Mouse (Mus musculus) heart, postnatal 25 days (tissue): ENCODE results near the gene Sh3kbp1. TPM values are rescaled to one million over a fixed set of nuclear protein-coding genes. Genes with fewer than 3 reads are reported as not detected.

Source experiments
- DNase-seq: peaks from one replicate; pipeline ENCODE4 v3.0.0; 2022; ENCODE audit warnings: low spot score
- intact Hi-C: fragments of 180-260 bp; cut with DNase I; formaldehyde crosslinking; loops from one replicate; pipeline ENCODE4 v1.15.1; 2025
- total RNA-seq, 2 experiments: library from RNA; stranded (reverse); gene quantifications; 2 replicates each; pipeline ENCODE4 v1.2.3; 2021

Gene Sh3kbp1
- total RNA-seq, 2 experiments from 2014 or later = 143 to 148 TPM

DNA sequence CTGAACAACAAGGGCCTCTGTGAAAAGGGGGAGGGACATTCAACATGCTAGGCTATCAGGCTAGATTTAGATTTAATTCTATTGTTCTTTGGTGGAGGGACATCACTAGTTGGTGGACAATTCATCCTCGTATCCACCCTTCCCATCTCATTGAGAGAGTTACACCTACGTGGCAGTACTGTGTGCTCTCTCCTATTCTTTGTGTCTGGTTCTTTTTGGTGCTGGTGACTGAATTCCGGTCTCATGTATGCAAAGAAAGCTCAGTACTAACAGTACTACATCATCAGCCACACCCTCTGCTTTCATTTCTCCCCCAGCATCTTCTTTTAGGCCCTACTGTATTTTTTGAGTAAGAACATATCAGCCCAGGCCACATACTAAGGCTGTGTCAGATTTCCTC lies 105.8 kb downstream of the Sh3kbp1 start:
- intact Hi-C loops = no loop called here
- no peak for DNase-seq

DNA sequence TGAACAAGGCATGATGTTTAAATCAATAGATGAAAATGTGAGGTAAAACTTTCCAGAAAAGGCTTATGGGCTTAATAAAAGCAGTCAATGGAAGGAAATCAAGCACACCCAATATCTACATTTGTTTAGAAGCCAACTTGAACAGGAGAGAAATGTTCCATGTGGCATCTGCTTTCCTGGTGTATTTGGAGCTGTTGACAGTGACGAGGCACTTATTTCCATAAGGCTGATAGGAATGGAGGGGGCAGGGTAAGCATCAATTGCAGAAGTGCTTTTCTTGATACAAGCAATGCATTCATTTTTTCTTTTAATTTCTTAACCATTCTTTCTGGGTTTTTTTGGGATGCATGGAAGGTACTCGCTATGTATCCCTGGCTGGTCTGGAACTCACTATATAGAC lies 106.9 kb downstream of the Sh3kbp1 start:
- intact Hi-C loops = no loop called here
- DNase-seq = no peak

DNA sequence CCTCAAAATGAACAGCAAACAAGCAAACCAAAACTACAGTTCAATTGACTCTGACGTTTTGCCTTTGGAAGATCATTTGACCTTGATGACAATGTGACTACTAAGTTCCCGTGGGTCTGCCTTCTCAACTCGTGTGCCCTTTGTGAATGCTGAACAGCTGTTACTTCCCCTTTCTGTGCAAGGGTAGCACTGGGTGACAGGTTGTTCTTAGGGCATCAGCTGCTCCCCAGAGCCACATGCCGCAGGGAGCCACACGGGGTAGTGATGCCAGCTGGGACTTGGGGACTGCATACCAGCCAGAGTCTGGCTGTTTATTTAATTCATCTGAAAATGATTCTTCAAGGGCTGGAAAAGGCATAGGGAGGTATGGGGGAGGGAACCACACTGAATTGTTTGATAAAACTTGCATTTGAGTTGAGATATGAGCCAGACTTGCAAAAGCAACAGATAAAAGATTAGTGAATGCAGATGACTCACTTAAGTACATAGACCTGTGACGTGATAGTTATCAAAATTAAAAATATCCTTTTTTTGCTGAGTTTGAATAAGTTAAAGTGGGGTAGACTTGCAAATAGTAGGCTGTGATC lies 108.5 kb downstream of the Sh3kbp1 start:
- intact Hi-C loops = no loop called here
- DNase-seq = no peak

DNA sequence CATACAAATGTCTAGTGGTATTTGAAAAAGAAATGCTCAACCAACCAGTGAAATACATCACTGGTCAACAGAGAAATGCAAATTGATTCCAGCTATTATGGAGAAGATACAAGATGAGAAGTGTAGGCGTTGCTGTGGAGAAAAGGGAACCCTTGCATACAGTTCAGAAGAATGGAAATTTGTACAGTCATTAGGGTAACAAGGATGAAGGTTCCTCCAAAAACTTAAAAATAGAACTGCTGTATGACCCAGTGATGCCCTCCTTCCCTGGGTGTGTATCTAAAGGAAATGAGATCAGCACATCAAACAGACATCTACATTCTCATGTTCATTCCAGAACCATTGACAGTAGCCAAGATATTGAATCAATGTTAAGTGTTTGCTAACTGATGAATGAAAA lies 110.3 kb downstream of the Sh3kbp1 start:
- intact Hi-C loops = no loop called here
- DNase-seq = no peak

DNA sequence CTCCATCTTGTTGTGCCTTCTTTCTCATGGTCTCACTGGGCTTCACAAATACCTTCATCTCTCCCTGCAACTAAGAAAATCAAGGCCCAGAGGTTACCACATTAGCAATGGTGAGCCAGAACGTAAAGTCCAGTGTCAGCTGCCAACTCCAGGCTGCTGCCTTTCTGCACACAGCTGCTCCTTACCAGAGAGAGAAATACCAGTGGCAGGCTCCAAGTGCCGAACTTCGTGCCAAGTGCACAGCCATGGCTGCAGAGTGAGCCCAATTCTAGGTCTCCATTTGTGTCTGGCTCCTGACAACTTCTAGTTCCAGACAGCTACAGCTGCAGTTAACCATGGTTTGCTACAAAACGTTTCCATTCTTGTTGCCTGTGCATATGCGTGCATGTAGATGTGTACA lies 117.0 kb downstream of the Sh3kbp1 start:
- DNase-seq = peak; percentile 16
- intact Hi-C loops = no loop called here

DNA sequence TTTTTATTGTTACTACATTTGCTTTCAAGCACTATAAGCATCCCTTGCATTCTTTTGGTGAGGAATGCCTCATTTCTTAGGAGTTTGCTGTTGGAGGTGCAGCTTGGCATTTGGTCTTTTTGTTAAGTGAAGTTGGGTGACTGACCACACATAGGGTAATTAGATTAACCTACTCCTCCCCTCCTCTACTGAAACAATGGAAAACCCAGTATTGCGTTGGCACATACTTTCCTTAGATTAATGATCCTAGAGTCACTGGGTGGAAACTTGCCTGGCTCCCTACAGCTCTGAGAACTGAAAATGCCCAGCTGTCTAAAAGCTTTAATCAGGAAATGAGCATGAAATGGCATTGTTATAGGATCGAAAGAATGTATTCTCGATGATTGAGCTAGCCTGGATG lies 117.5 kb downstream of the Sh3kbp1 start:
- DNase-seq = no peak

DNA sequence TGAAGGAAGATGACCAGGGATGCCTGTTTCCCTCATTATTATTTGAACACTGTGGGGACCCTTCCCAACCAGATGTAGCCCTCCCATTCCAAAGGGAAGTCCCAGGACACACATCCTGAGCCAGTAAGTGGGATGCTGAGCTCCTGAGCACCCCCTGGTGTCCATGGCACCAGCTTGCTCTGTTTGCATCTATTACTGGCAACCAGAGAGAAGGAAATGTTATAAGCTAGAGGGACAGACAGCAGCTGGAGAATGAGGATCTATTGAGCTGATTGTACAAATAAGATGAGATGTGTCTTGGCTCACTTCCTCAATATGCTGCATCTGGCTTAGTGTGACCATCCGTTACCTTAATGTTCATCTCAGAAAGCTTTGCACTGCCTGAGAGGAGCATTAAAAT lies 124.8 kb downstream of the Sh3kbp1 start:
- intact Hi-C loops = no loop called here
- DNase-seq = no peak

More for the DNA sequence above, 117.5 kb downstream of the Sh3kbp1 start:
- intact Hi-C loops = no loop called here

DNA sequence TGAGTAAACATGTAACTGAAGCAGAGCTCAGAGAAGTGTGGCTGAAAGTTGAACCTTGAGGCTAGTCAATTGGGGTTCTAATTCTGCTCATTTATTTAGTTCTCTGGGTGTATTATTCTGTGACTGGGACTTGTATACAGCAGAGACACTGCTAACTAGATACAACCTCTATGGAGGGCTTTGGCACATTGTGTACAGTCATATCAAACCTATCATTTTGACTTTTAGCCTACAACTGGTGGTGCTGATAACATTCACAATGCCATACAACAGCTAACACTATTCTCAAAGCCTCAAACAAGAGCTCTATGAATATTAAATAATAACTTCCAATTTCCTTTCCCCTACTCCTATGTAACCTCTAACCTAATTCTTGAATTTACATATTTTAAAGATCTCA lies 129.2 kb downstream of the Sh3kbp1 start:
- intact Hi-C loops = no loop called here

DNA sequence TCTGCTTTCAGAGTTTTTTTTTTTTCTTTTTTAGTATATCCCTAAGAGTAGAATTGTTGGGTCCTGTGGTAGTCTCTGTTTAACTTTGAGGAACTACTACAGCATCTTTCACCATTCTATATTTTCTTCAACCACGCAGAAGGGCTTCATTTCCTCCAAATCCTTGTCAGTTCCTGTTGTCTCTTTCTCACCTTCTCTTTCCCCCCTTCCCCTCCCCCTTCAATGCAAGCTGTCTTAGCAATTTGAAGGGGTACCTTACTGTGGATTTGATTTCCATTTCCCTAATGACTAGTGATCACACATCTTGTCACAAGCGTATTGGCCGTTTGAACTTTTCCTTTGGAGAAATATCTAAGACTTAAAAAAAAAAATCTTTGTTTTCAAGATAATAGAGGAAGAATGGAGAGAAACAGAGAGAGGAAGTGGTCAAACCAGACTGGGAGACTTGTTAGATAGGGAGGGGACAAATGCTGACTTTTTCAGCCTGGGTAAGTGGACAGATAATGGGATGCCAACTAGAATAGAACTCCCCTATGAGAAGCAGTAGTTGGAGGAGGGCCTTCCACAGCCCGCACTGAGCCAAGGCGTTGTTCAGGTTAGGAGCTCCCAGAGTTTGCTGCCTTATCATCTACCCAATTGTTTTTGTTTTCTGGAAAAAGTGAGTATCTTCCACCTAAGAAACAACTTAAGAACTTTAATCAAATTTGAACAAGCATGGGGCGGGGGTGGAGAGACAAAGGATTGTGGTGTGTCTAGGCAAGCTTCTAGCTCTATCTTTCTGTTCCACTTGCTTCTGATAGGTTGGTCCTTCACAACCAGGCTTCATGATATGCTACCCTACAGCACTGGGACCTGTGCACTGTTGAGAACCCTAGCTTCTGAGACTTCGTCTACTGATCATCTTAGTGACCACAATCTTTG lies 130.1 kb downstream of the Sh3kbp1 start:
- no peak for DNase-seq
- intact Hi-C loops = no loop called here

More for the DNA sequence above, 129.2 kb downstream of the Sh3kbp1 start:
- DNase-seq = no peak

DNA sequence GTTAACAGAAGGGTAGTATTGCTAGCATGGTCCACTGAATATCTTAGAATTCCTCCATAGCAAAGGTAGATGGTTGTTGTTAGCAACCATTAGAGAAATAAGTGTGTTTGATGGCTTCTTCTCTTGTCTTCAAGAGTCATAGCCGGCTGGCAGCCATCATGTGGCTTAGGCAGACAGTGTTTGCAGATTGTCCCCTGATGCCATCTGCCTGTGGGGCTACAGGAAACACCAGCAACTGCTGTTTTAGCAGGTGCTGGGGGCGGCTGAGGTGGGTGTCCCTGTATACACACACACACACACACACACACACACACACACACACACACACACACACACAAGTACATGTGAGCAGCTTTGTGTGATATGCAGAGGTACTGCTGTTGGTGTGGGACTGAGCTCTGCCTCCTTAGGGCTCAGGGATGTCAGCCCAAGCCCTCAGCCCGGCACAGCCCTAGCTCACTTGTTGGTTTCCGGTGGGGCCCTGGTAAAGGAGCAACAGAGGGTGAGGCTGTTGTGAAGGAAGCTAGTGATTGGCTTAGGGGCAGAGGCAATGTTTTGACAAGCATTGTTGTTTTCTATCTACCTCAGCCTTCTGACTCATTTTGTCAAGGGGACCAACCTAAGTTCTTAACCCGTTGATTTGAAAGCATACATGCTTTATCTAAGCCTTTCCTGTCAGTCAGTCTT lies 130.9 kb downstream of the Sh3kbp1 start:
- intact Hi-C loops = no loop called here
- DNase-seq = no peak

DNA sequence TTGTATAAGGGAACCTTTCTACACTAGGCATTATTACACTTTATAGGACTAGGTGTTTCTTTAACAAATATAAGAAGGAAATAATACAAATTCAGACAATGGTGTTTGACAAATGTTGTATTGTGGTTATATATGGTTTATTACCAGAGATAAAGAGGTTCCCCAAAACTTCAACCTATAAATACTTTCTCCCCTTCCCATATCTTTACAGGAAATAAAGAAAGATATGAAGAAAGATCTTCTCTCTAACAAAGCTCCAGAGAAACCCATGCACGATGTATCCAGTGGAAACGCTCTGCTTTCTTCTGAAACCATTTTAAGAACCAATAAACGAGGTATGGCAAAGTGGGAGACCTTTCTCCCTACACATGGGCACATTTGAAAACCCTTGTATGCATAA lies 136.7 kb downstream of the Sh3kbp1 start:
- intact Hi-C loops = no loop called here
- DNase-seq = no peak

DNA sequence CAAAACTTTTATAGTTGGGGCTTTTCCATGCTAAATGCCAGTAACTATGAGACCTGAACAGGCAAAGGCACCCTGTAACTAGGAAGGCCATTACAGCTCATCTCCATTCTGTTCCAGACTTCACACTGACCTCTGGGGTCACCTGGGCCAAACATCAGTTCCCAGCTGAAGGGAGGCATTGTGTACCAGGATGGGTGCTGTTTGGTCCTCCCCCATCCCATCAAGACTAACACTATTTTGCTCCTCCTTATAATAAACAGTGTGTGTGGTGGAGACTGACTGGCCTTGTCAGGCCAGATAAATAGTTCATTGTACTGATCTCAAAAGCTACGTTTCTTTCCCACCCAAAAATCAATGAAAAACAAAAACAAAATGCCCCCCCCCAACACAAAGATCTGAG lies 138.8 kb downstream of the Sh3kbp1 start:
- intact Hi-C loops = no loop called here
- no peak for DNase-seq

DNA sequence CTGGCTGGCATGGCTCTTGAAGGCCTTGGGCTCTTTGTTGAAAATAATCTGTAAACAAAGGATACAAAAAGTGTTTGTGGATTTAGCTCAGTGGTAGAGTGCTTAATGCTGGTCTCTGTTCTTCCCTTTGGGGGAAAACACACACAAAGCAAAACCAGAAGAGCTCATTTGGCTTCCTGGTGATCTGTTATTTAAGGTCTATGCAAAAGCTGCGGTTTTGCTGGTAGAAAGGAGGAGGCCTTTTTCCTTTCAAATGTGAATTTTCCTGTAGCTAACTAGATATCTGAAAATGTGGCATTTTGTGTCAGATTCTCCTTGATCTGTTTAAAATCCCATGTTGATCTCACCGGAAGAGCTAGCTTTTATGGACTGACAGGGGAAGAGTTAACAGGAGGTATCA lies 141.9 kb downstream of the Sh3kbp1 start:
- no peak for DNase-seq
- intact Hi-C loops = no loop called here

DNA sequence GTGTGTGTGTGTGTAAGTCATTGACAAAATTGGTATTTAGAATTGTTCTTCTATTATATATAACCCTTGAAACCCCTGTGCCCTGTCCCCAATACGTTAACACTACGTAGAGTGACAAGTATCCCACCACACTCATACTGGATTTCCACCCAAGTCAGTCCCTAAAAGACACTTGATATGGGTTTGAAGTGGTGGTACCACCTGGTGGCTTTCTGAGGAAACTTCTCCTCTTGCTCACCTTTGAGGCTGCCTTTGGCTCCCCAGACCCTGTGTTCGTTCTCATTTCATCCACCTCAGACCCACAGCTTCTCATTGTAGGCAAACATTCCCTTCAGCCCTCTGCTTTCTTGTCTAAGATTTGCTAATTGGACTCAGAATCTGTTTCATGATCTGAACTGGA lies 142.7 kb downstream of the Sh3kbp1 start:
- intact Hi-C loops = no loop called here
- no peak for DNase-seq

DNA sequence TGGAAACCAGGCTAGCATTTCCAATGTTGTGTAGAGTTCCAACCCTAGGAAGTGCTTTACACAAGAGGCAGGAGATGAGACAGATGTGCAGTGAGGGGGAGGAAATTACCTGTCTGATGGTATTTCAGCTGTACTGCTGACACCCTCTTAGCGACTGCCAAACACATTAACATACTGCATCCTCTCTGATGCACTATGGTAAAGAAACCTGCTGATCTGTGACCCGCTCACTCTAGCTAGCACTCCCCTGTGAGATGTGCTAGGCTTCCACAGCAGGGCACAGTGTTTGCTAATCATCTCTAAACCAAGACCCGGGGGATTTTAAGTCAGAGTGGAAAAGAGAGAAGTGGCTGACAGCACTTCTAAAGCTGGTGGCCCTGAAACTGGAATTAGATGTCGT lies 145.1 kb downstream of the Sh3kbp1 start:
- DNase-seq = no peak
- intact Hi-C loops = no loop called here

DNA sequence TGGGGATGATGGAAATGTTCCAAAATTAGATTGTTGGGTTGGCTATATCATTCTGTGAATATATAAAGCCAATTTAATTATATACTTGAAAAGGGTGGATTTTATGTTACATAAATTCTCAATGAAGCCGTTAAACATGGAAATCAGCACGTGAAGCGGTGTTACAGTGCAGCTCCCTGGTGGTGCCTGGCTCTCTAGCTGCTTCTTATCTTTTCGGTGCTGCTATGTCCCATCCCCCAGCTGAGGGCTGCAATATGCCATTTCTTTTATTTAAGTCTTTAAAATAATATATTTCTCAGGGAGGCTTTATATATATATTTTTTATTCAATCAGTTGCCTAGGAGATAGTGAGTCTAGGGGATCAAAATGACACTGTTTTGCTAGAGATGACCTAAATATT lies 148.0 kb downstream of the Sh3kbp1 start:
- intact Hi-C loops = no loop called here
- no peak for DNase-seq

DNA sequence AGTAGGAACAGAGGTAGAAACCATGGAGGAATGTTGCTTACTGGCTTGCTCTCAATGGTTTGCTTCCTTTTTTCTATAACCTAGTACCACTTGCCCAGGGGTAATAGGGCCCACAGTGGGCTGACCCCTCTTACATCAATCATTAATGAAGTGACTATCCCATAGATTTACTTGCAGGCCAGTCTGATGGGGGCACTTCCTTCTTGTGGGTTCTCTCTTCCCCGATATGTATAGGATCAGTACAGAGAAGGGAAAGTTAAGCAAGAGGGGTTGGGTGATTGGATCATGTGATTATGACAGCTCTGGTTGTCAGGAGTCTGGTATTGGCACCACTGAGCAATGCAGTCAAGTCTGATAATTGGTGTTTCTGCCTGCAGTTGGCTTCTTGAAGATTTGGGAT lies 151.7 kb downstream of the Sh3kbp1 start:
- DNase-seq = no peak
- intact Hi-C loops = no loop called here

DNA sequence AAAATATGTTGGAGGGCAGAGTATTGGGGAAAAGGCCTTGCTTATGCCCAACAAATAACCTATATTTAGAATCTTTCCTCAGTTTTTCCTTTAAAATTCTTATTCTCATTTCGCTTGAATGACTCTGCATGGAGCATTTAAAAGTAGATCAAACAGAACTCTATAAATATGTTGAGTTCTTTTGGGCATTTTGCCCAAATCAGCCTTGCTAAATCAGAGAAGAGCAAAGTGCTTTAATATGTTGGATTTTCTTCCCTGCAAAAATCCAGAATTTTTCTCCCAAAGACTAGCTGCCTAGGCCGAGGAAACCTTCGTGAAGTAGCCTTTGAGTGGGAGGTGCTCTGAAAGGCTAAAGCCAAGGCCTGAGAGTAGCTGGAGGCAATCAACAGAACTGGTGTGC lies 163.4 kb downstream of the Sh3kbp1 start:
- no peak for DNase-seq
- intact Hi-C loops = no loop called here

DNA sequence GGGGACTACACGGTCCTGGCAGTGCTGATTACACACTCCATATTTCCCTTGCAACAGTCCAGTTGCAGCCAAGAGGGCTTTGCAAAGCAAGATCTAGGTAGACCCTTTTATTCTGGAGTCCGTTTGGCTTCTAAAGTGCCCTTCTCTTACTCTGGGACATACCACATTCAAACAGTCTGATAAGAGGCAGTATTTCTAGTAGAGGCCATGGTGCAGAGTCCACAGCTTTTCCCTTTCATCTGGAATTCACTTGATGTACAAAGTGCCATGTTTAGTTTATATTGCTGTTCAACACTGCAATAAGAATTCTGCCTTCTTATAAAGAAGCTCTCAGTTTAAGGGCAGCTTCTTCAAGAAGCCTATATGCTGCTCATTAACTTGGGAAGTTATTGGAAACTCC lies 168.5 kb downstream of the Sh3kbp1 start:
- no peak for DNase-seq

DNA sequence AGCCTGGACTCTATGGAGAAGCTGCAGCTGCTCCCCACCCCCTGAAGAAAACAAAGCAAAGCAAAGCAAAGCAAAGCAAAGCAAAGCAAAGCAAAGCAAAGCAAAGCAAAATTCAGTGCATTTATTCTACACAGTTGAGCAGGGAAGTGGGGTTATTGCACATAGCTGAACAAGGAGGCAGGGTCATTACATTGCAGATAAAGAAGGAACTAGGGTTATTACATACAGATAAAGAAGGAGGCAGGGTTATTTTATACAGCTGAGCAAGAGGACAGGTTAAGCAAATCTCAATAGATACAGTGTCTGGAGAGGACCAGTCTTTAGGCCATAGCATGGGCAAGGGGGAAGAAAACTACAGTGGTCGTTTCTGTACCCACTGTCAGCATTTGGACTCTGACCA lies 177.3 kb downstream of the Sh3kbp1 start:
- intact Hi-C loops = no loop called here
- DNase-seq = no peak

More for the DNA sequence above, 168.5 kb downstream of the Sh3kbp1 start:
- intact Hi-C loops = no loop called here

DNA sequence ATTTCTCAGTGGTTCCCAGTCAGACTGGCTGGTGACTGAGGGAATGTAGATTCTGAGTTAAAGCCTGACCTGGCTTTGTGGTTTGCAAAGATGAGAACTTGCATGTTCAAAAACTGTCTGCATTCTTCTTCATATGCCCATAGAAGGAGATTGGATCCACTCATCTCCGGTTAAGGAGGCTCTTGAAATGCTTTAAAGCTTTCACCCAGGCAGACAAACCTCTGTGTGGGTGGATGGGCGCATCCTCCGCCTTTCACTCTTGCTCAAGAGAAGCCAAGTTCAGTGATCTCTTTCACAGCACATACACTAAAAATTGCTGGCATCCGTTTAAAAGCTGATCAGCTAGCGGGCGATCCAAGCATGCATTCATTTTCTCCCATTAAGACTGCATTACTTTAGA lies 182.4 kb downstream of the Sh3kbp1 start:
- DNase-seq = no peak

More for the DNA sequence above, 182.4 kb downstream of the Sh3kbp1 start:
- intact Hi-C loops = no loop called here
